Mouse (Mus musculus) thymus, postnatal 0 days (tissue): Measurements from ENCODE around the gene Dcaf6. TPM values are rescaled to one million over a fixed set of nuclear protein-coding genes. Genes with fewer than 3 reads are reported as not detected.
"Not testable (repeated sequence)": the region's sequence is repeated elsewhere in the genome, so short reads cannot be mapped to it uniquely, and the experiment has no call there.

ENCODE experiments used
- DNase-seq: peaks from one replicate; pipeline ENCODE4 v3.0.0-alpha.2; 2015; ENCODE audit warnings: low spot score
- polyA plus RNA-seq: library from polyadenylated mRNA; unstranded; fragments of >200 nt; fragmentation: Nextera tagmentation; extraction: Ambion mirVana; gene quantifications from 2 replicates; pipeline ENCODE4 v1.2.1, GENCODE M21; 2015

Gene Dcaf6
- polyA plus RNA-seq, 1 experiment from 2014 or later = 11.8 TPM

- no peak for DNase-seq
Observed at GRCm38 (mm10) chr1:165426254-165426653, 34.0 kb downstream of the Dcaf6 start.

GRCm38 (mm10) chr1:165421357-165421915 is 38.8 kb downstream of the Dcaf6 start:
- no peak for DNase-seq

GRCm38 (mm10) chr1:165396401-165396805 is 63.9 kb downstream of the Dcaf6 start:
- DNase-seq = no peak

GRCm38 (mm10) chr1:165395940-165396339 is 64.3 kb downstream of the Dcaf6 start:
- DNase-seq = no peak

GRCm38 (mm10) chr1:165394836-165395235 is 65.4 kb downstream of the Dcaf6 start:
- no peak for DNase-seq

- DNase-seq = no peak
Observed at GRCm38 (mm10) chr1:165393033-165393432, 67.2 kb downstream of the Dcaf6 start.

- DNase-seq = peak; percentile 3
Observed at GRCm38 (mm10) chr1:165388716-165389115, 71.6 kb downstream of the Dcaf6 start.

- DNase-seq = no peak
Observed at GRCm38 (mm10) chr1:165386525-165386923, 73.8 kb downstream of the Dcaf6 start.

GRCm38 (mm10) chr1:165385810-165386524 is 74.3 kb downstream of the Dcaf6 start:
- no peak for DNase-seq

- no peak for DNase-seq
Observed at GRCm38 (mm10) chr1:165373839-165374238, 86.4 kb downstream of the Dcaf6 start.

- DNase-seq = no peak
Observed at GRCm38 (mm10) chr1:165370990-165371389, 89.3 kb downstream of the Dcaf6 start.

GRCm38 (mm10) chr1:165365057-165365456 is 95.2 kb downstream of the Dcaf6 start:
- no peak for DNase-seq

- no peak for DNase-seq
Observed at GRCm38 (mm10) chr1:165363271-165363670, 97.0 kb downstream of the Dcaf6 start.

GRCm38 (mm10) chr1:165356347-165356746 is 103.9 kb downstream of the Dcaf6 start:
- no peak for DNase-seq

- DNase-seq = no peak
Observed at GRCm38 (mm10) chr1:165348627-165349026, 111.6 kb downstream of the Dcaf6 start.

- DNase-seq = no peak
Observed at GRCm38 (mm10) chr1:165344453-165344852, 115.8 kb downstream of the Dcaf6 start.

GRCm38 (mm10) chr1:165342126-165342525 is 118.1 kb downstream of the Dcaf6 start:
- DNase-seq = no peak

GRCm38 (mm10) chr1:165332797-165333196 is 127.5 kb downstream of the Dcaf6 start:
- no peak for DNase-seq

- DNase-seq = no peak
Observed at GRCm38 (mm10) chr1:165330859-165331258, 129.4 kb downstream of the Dcaf6 start.

GRCm38 (mm10) chr1:165328384-165329289 is 131.6 kb downstream of the Dcaf6 start:
- not testable (repeated sequence) for DNase-seq

- DNase-seq = no peak
Observed at GRCm38 (mm10) chr1:165327831-165328230, 132.4 kb downstream of the Dcaf6 start.

- DNase-seq = no peak
Observed at GRCm38 (mm10) chr1:165327370-165327769, 132.9 kb downstream of the Dcaf6 start.
